Mouse (Mus musculus) spleen, postnatal 4 days (tissue): Measurements from ENCODE around the gene Selenow.

Experiments used
- DNase-seq, 2 experiments: peaks; one replicate each; pipeline ENCODE4 v3.0.0; 2022; ENCODE audit warnings: low spot score in 2 of 2

Selenow gene

DNA sequence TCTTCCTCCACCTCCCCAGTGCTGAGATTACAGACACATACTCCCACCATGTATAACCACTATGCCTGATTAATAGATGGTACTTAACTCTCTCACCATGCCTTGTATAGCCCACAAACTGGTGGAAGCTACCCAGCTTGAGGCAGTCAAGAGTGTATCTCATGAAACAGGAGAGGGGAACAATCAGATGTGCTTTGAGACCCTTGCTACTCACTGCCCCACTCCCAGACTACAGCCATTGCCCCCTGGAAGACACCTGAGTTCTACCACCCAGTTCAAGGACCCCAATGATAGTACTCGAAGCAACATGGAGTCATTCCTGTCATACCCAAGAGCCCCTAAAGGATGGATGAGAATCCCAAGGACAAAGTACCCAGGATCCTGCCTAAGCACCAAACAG lies 15.6 kb downstream of the Selenow start:
- DNase-seq, result no peak

DNA sequence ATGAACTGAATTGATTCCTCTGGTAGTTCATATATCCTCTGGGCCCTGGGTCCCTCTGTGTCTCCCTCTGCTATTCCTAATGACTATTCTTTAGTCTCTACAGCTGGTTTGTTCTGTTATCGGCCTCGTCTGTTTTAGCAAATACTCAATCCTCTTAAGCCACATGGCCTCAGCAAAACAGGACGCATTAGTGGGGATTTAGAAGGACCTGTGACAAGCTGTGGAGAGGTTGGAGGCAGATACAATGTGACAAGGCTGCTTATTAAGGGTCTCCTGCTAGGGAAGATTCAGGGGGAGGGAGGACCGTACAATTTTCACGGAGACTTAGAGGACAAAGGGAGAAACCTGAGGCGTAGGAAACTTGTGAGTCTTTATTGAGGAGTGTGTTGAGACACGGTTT lies 16.3 kb downstream of the Selenow start:
- no peak for DNase-seq

DNA sequence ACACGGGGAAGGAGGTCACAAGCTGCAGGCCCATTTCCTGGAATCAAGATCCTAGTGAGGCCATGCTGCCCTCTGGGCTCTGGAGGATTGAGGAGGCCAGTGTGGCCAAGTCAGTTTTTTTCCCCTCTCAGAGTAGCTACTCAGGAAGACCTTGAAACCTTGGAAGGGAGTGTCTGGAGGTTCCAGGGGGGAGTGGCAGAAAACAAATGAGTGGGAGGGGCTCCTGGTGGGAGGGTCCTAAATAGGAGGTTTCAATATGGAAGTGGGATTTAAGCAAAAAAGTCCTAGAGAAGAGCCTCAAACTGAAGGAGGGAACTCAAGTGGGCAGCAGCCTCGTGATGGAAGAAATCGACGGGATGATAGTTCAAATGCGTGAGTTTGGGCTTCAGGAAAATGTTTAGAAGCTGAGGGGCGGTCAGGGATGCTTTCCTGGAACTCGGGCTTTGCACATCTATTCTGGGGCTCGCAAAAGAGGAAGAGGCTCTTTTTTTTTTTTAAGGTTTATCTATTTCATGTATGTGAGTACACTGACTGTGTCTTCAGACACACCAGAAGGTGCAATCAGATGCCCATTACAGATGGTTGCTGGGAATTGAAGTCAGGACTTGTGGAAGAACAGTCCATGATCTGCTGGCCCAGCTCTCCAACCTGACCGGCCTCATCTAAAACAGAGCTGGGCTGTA lies 20.7 kb downstream of the Selenow start:
- no peak for DNase-seq

DNA sequence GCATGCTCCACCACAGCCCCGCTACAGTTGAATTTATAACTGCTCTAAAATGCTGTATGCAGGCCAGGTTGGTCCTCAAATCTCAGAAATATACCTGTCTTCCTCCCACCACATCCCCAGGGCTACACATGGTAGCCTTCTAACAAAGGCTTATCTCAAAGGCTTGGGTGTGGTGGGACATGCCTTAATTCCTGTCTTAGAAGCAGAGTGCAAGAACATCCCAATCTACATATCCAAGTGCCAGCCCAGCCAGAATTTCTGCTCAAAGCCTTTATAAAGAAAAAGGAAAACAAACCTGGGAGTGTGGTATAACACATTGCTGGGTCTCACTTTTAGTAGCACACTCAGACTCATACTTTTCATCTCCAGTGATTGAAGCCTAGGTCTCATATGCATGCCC lies 28.0 kb downstream of the Selenow start:
- DNase-seq, result no peak

DNA sequence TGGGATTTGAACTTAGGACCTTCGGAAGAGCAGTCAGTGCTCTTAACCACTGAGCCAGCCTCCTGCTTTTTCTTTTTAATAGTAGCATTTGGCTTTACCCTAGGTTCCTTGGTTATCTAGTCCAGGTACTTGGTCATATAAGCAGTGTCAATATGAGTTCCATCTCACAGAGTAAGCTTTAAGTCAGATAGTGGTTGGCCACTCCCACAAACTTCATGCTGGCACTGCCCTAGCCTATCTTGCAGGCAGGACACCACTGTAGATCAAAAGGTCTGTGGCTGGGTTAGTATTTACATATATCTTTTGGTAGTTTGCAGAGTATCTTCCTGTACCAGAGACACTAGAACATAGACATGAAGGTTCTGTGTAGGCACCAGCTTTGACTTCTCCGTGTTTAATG lies 38.1 kb downstream of the Selenow start:
- no peak for DNase-seq

DNA sequence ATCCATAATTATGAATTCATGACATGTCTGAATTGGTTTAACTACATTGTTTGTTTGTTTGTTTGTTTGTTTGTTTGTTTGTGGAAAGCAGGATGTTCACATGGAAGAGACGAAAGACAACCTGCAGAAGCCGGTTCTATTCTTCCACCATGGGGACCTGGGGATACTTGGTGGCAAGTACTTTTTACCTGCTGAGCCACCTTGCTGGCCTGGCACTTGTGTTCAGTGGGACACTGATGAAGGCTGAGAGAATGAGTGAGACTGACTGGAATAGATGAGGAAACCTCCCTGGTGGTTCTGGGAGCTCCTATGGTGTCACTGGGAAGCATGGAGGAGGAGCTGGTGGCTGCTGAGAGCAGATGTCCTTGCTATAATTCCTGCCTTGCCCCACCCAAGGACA lies 39.9 kb downstream of the Selenow start, which contains the start of gene Crxos:
Crxos (plus strand) TSS at position 301 of the 400 bp plus-strand sequence.
- no peak for DNase-seq

DNA sequence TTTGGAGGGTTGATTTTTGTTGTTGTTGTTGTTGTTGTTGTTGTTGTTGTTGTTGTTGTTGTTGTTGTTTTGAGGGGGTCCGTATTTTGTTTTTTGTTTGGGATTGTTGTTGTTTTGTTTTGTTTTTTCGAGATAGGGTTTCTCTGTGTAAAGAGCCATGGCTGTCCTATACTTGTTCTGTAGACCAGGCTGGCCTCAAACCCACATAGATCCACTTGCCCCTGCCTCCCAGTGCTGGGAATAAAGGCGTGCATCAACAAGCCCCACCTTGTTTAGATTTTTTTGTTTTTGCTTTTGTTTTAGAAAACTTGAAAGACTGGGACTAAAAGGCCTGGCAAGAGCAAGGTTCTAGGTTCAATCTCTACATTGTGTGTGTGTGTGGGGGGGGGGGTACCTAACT lies 40.4 kb downstream of the Selenow start:
- no peak for DNase-seq

DNA sequence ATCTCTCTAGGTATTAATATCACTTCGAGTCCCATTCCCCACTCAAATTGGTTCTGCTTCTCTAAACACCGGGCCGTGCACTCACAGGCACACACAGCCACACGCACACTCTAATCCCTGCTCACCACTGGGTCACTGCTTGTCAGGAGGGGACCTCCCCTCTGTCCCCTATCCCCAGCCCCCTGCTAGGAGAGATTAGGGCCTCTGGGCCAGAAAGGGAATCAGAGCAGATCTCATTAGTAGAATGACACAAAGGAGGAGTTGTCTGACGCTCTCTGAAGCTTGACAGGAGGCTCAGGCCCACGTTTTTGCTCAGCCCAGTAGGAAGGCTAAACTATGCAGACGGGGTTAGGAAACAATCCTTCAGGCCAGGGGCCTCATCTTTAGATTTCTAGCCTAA lies 40.8 kb downstream of the Selenow start:
- DNase-seq, result no peak

DNA sequence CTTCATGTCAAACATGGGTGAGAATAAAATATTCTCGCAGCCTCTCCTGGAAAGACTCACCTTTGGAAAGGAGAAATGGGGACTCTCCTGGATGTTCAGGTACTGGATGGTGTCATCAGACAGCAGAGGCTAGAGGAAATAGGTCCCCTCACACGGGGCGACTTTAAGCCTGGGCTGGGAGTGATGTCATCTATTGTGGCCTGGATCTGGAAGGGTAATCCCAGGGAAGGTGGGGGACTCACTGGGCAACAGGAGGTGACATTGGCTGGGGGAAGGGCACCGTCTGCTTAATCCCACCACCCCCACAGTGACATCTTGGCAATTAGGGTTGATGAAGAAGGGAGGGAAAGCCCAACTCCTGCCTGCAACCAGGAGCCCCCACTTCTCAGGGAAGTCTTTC lies 42.4 kb downstream of the Selenow start, which contains the start of gene Crx:
Crx (minus strand) TSS at position 213 of the 400 bp plus-strand sequence.
- no peak for DNase-seq
